Mouse (Mus musculus) megakaryocyte, embryonic 14.5 days (primary cell): ENCODE results near the gene Nf1.

Experiments
- FLI1 ChIP-seq: IDR thresholded peaks from 2 replicates; pipeline ENCODE4 v1.6.1; 2012; ENCODE audit warnings: low read length, inconsistent platforms, mixed read lengths
- GATA1 ChIP-seq: IDR thresholded peaks from 3 replicates; pipeline ENCODE4 v1.6.1; 2012; ENCODE audit warnings: mixed read lengths, low read length, inconsistent platforms, borderline replicate concordance

GRCm38 (mm10) chr11:79413761-79414513, 74.4 kb downstream of the Nf1 start:
- TF ChIP-seq GATA1 = no peak
- TF ChIP-seq FLI1 = no peak
